Mouse (Mus musculus): ENCODE measurements around the gene Nhsl1. TPM values are rescaled to one million over a fixed set of nuclear protein-coding genes. Genes with fewer than 3 reads are reported as not detected.

Gene Nhsl1
- polyA plus RNA-seq, 1 experiment from 2014 or later, result 8.8 TPM

GRCm38 (mm10) chr10:18526184-18526850 lies 207.5 kb downstream of the Nhsl1 start:
- Histone ChIP-seq H3K4me1 (replicated peaks; ENCODE audit: insufficient read depth, low read length) (peaks cover 12% of the 10 kb centered on the region; the same call in 1 of the 2 replicates), H3K27ac (no peak overlapping the region), H3K27me3 (ENCODE audit: insufficient read depth, low read length) (no peaks in the 10 kb centered on the region), H3K4me2 (ENCODE audit: low read length) (no peak overlapping the region), H3K36me3 (ENCODE audit: insufficient read depth, low read length) (peaks cover 18% of the 10 kb centered on the region), H3K4me3 (replicated peaks; ENCODE audit: low read depth, low read length) (no peak overlapping the region), H3K9me3 (replicated peaks; ENCODE audit: low read length) (no peaks in the 10 kb centered on the region), H3K9ac (ENCODE audit: low read depth, low read length) (no peak overlapping the region)
- whole genome bisulfite sequencing, result 66% methylated on average over 22 of the region's 22 CpGs
- TF ChIP-seq CTCF (IDR thresholded peaks at IDR 0.05; ENCODE audit: low read depth), result no peak
- DNase-seq (ENCODE audit: low spot score), result no peak
- no peak; the same call in 1 of the 2 replicates for ATAC-seq (replicated peaks; ENCODE audit: low FRiP score, low read depth)

- Histone ChIP-seq H3K36me3 (ENCODE audit: insufficient read depth, low read length) (peaks cover 26% of the 10 kb centered on the region), H3K4me2 (ENCODE audit: low read length) (no peak overlapping the region), H3K4me1 (replicated peaks; ENCODE audit: insufficient read depth, low read length) (peaks cover 12% of the 10 kb centered on the region; the same call in 1 of the 2 replicates), H3K27ac (peak overlapping the region; percentile 44; the same call in 1 of the 2 replicates), H3K9ac (ENCODE audit: low read depth, low read length) (no peak overlapping the region), H3K4me3 (replicated peaks; ENCODE audit: low read depth, low read length) (no peak overlapping the region), H3K9me3 (replicated peaks; ENCODE audit: low read length) (no peaks in the 10 kb centered on the region), H3K27me3 (ENCODE audit: insufficient read depth, low read length) (no peaks in the 10 kb centered on the region)
- no peak for TF ChIP-seq CTCF (IDR thresholded peaks at IDR 0.05; ENCODE audit: low read depth)
- ATAC-seq (replicated peaks; ENCODE audit: low FRiP score, low read depth), result peak; percentile 31; the same call in 1 of the 2 replicates
- DNase-seq (ENCODE audit: low spot score), result no peak
- 64% methylated on average over 20 of the region's 20 CpGs for whole genome bisulfite sequencing
These were observed 208.3 kb downstream of the Nhsl1 start for GRCm38 (mm10) chr10:18526851-18527675.

GRCm38 (mm10) chr10:18527766-18528165 lies 209.0 kb downstream of the Nhsl1 start:
- no peak for DNase-seq (ENCODE audit: low spot score)
- Histone ChIP-seq H3K36me3 (ENCODE audit: insufficient read depth, low read length) (peaks cover 27% of the 10 kb centered on the region), H3K4me2 (ENCODE audit: low read length) (no peak overlapping the region), H3K4me1 (replicated peaks; ENCODE audit: insufficient read depth, low read length) (peaks cover 12% of the 10 kb centered on the region; the same call in 1 of the 2 replicates), H3K4me3 (replicated peaks; ENCODE audit: low read depth, low read length) (no peak overlapping the region), H3K27ac (no peak overlapping the region), H3K9ac (ENCODE audit: low read depth, low read length) (no peak overlapping the region), H3K9me3 (replicated peaks; ENCODE audit: low read length) (no peaks in the 10 kb centered on the region), H3K27me3 (ENCODE audit: insufficient read depth, low read length) (no peaks in the 10 kb centered on the region)
- no peak for ATAC-seq (replicated peaks; ENCODE audit: low FRiP score, low read depth)
- no peak for TF ChIP-seq CTCF (IDR thresholded peaks at IDR 0.05; ENCODE audit: low read depth)
- WGBS, result 59% methylated on average over 7 of the region's 7 CpGs

GRCm38 (mm10) chr10:18528475-18528874 lies 209.7 kb downstream of the Nhsl1 start:
- WGBS, result 52% methylated on average over 5 of the region's 5 CpGs
- TF ChIP-seq CTCF (IDR thresholded peaks at IDR 0.05; ENCODE audit: low read depth), result peak; percentile 77
- peak; percentile 75 for DNase-seq (ENCODE audit: low spot score)
- H3K4me2 ChIP-seq (ENCODE audit: low read length), result no peak overlapping the region
- H3K27ac ChIP-seq, result no peak overlapping the region
- peaks cover 12% of the 10 kb centered on the region; the same call in 1 of the 2 replicates for H3K4me1 ChIP-seq (replicated peaks; ENCODE audit: insufficient read depth, low read length)
- H3K36me3 ChIP-seq (ENCODE audit: insufficient read depth, low read length), result peaks cover 27% of the 10 kb centered on the region
- no peak overlapping the region for H3K4me3 ChIP-seq (replicated peaks; ENCODE audit: low read depth, low read length)
- no peaks in the 10 kb centered on the region for H3K27me3 ChIP-seq (ENCODE audit: insufficient read depth, low read length)
- H3K9me3 ChIP-seq (replicated peaks; ENCODE audit: low read length), result no peaks in the 10 kb centered on the region
- no peak for ATAC-seq (replicated peaks; ENCODE audit: low FRiP score, low read depth)
- no peak overlapping the region for H3K9ac ChIP-seq (ENCODE audit: low read depth, low read length)

GRCm38 (mm10) chr10:18529177-18529576 lies 210.4 kb downstream of the Nhsl1 start:
- H3K4me1 ChIP-seq (replicated peaks; ENCODE audit: insufficient read depth, low read length), result peaks cover 12% of the 10 kb centered on the region; the same call in 1 of the 2 replicates
- no peaks in the 10 kb centered on the region for H3K9me3 ChIP-seq (replicated peaks; ENCODE audit: low read length)
- H3K4me2 ChIP-seq (ENCODE audit: low read length), result no peak overlapping the region
- no peak overlapping the region; the same call in 1 of the 2 replicates for H3K27ac ChIP-seq
- WGBS, result 88% methylated on average over 4 of the region's 4 CpGs
- no peak overlapping the region for H3K9ac ChIP-seq (ENCODE audit: low read depth, low read length)
- no peak overlapping the region for H3K4me3 ChIP-seq (replicated peaks; ENCODE audit: low read depth, low read length)
- no peaks in the 10 kb centered on the region for H3K27me3 ChIP-seq (ENCODE audit: insufficient read depth, low read length)
- TF ChIP-seq CTCF (IDR thresholded peaks at IDR 0.05; ENCODE audit: low read depth), result 0 out of 2 replicates have a peak, but pooled peaks have one; percentile 7
- ATAC-seq (replicated peaks; ENCODE audit: low FRiP score, low read depth) (no peak), DNase-seq (ENCODE audit: low spot score) (no peak)
- peaks cover 20% of the 10 kb centered on the region for H3K36me3 ChIP-seq (ENCODE audit: insufficient read depth, low read length)

GRCm38 (mm10) chr10:18530161-18530560 lies 211.4 kb downstream of the Nhsl1 start:
- ATAC-seq (replicated peaks; ENCODE audit: low FRiP score, low read depth) (no peak), DNase-seq (ENCODE audit: low spot score) (no peak)
- H3K4me3 ChIP-seq (replicated peaks; ENCODE audit: low read depth, low read length), result no peak overlapping the region
- 90% methylated on average over 4 of the region's 4 CpGs for WGBS
- no peaks in the 10 kb centered on the region for H3K9me3 ChIP-seq (replicated peaks; ENCODE audit: low read length)
- H3K4me1 ChIP-seq (replicated peaks; ENCODE audit: insufficient read depth, low read length), result peaks cover 12% of the 10 kb centered on the region; the same call in 1 of the 2 replicates
- H3K36me3 ChIP-seq (ENCODE audit: insufficient read depth, low read length), result peaks cover 11% of the 10 kb centered on the region; the same call in 1 of the 2 replicates
- no peak overlapping the region for H3K9ac ChIP-seq (ENCODE audit: low read depth, low read length)
- H3K4me2 ChIP-seq (ENCODE audit: low read length), result no peak overlapping the region
- TF ChIP-seq CTCF (IDR thresholded peaks at IDR 0.05; ENCODE audit: low read depth), result no peak
- no peak overlapping the region for H3K27ac ChIP-seq
- H3K27me3 ChIP-seq (ENCODE audit: insufficient read depth, low read length), result no peaks in the 10 kb centered on the region
